Mouse (Mus musculus) left cerebral cortex, adult 2 months (tissue): ENCODE results near the gene Mettl14. TPM values are rescaled to one million over a fixed set of nuclear protein-coding genes. Genes with fewer than 3 reads are reported as not detected.

Experiments used
- DNase-seq, 2 experiments: peaks; one replicate each; pipeline ENCODE4 v3.0.0; 2021 to 2022; ENCODE audit warnings: low spot score in 2 of 2, mixed read lengths in 1 of 2; ENCODE audit errors: extremely low spot score in 1 of 2
- H3K27ac ChIP-seq: fragments of 200-600 bp; 2 replicates; pipeline ENCODE4 v1.8.1; 2022
- H3K4me3 ChIP-seq: fragments of 200-600 bp; 2 replicates; pipeline ENCODE4 v1.8.1; 2022
- CTCF ChIP-seq: fragments of 200-600 bp; IDR thresholded peaks from 2 replicates; pipeline ENCODE4 v1.8.1; 2022; ENCODE audit warnings: antibody characterized with exemption, mild to moderate bottlenecking, moderate library complexity
- intact Hi-C: fragments of 180-260 bp; cut with DNase I; formaldehyde crosslinking; loops from one replicate; pipeline ENCODE4 v1.15.1; 2025
- total RNA-seq, 2 experiments: library from RNA; stranded (reverse); gene quantifications; 2 replicates each; pipeline ENCODE4 v1.2.3; 2021

The Mettl14 gene
- total RNA-seq, 2 experiments from 2014 or later, result 11.2 to 12.3 TPM

GRCm38 (mm10) chr3:123333055-123333424, 52.9 kb downstream of the Mettl14 start:
- no peak for TF ChIP-seq CTCF
- DNase-seq, result no peak
- intact Hi-C loops, result no loop called here
- H3K4me3 ChIP-seq, result no peak overlapping the region
- H3K27ac ChIP-seq, result no peak overlapping the region

DNA sequence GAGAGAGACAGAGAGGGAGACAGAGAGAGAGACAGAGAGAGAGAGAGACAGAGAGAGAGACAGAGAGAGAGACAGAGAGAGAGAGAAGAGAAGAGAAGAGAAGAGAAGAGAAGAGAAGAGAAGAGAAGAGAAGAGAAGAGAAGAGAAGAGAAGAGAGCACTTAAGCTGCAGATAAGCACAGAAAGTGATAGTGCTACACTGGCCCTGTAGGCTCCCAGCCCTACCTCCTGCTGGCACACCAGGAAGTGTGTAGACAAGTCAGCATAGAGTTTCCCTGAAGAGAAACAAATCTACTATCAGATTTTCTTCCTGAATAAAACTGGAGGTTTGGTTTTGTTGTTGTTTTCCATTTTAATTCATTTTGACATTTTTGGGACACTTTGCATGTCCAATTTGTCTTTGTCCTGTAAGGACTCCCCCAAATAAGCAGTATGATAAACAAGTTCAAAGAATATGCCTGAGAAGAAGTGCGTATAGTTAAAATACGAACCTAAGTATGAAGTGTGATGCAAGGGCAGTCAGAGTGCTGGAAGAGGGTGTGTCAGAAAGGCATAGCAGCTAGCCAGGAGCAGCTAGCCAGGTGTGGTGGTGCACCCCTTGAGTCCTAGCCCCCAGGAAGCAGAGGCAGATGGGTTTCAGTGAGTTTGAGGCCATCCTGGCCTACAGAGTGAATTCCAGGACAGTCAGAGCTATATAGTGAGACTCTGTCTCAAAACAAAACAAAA, 53.4 kb downstream of the Mettl14 start:
- intact Hi-C loops, result no loop called here
- DNase-seq, result no peak
- Histone ChIP-seq H3K4me3 (no peak overlapping the region), H3K27ac (no peak overlapping the region)
- TF ChIP-seq CTCF, result no peak

GRCm38 (mm10) chr3:123330221-123330620, 55.7 kb downstream of the Mettl14 start:
- H3K27ac ChIP-seq, result no peak overlapping the region
- no peak overlapping the region for H3K4me3 ChIP-seq
- DNase-seq, result no peak
- intact Hi-C loops, result no loop called here
- TF ChIP-seq CTCF, result no peak

DNA sequence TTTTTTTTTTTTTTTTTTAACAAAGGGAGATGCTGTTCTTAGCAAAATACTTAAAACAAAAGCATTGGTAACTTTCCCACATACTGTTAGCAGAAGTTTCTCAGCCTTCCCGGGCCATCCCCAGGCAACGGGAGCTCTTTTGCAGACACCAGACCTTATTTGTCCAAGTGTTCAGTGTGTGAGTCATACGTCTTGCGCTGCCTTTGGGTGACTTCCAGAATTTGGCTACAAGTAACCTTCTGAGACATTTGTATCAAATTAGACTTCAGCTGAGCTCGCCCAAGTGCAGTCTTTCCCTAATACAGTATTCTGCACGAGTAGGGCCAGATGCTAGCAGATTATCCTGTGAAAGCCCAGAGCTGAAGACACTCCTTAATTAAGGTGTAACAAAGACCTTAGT, 56.7 kb downstream of the Mettl14 start:
- TF ChIP-seq CTCF, result no peak
- intact Hi-C loops, result no loop called here

GRCm38 (mm10) chr3:123324326-123324725, 61.6 kb downstream of the Mettl14 start:
- TF ChIP-seq CTCF, result no peak
- intact Hi-C loops, result no loop called here
- H3K27ac ChIP-seq, result no peak overlapping the region
- H3K4me3 ChIP-seq, result no peak overlapping the region
- DNase-seq, result no peak

More for the DNA sequence above, 56.7 kb downstream of the Mettl14 start:
- no peak overlapping the region for H3K4me3 ChIP-seq
- no peak for DNase-seq
- no peak overlapping the region for H3K27ac ChIP-seq

- TF ChIP-seq CTCF, result peak; percentile 79
- intact Hi-C loops, result loop anchor here (1.0 to 2.0 kb wide), 2 partner anchors 154 to 161 kb away; no protein-coding TSS in a partner anchor
- DNase-seq, result no peak
- Histone ChIP-seq H3K27ac (no peak overlapping the region), H3K4me3 (no peak overlapping the region)
Observed at GRCm38 (mm10) chr3:123322147-123322546, 63.8 kb downstream of the Mettl14 start.

DNA sequence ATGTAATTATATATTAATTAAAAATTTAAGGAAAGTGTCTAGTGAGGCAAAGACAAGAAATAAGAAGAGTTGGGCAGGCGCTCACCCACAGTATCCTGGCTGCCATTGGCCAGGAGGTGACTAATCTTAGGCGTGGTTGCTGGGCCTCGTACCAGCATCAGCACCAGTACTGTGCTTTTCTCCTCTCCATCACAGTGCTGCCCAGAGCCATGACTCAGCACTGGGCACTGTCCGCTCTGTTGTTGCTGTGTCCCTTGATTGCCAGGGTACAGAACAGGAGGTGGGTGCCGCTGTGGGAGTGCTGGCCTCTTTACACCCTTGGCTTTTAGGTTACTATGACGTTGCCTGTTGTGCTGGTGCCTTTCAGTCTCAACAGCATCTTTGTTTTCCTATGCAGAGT, 64.3 kb downstream of the Mettl14 start:
- intact Hi-C loops, result loop anchor here (1.0 to 2.0 kb wide), 3 partner anchors 86 to 161 kb away; no protein-coding TSS in a partner anchor
- DNase-seq, result peak; percentile 16 to 19
- H3K4me3 ChIP-seq, result no peak overlapping the region

GRCm38 (mm10) chr3:123320341-123320740, 65.6 kb downstream of the Mettl14 start:
- DNase-seq, result no peak
- intact Hi-C loops, result no loop called here
- no peak overlapping the region for H3K27ac ChIP-seq
- no peak for TF ChIP-seq CTCF
- H3K4me3 ChIP-seq, result no peak overlapping the region

More for the DNA sequence above, 64.3 kb downstream of the Mettl14 start:
- H3K27ac ChIP-seq, result no peak overlapping the region
- TF ChIP-seq CTCF, result no peak

Other genes with a start within 250 kb of the Mettl14 start
- 1 to 10 TPM; 2.7 to 3.0 TPM for gene Synpo2, start 150.0 kb downstream of the Mettl14 start, total RNA-seq
- 10 to 100 TPM; 12.6 to 17.0 TPM for gene Sec24d, start 118.7 kb downstream of the Mettl14 start, total RNA-seq
- 10 to 100 TPM; 15.7 to 17.9 TPM for gene Prss12, start 60.8 kb upstream of the Mettl14 start, total RNA-seq